Mouse (Mus musculus) olfactory bulb, adult 2 months (tissue): ENCODE data around the gene Gm21312.
"Not testable (repeated sequence)": the region's sequence is repeated elsewhere in the genome, so short reads cannot be mapped to it uniquely, and the experiment has no call there.

ENCODE experiments used
- CTCF ChIP-seq: fragments of 200-500 bp; IDR thresholded peaks from 2 replicates; pipeline ENCODE4 v1.5.1; 2012; ENCODE audit warnings: low read depth, mild to moderate bottlenecking, low read length, moderate library complexity; ENCODE audit not compliant: insufficient read depth
- POLR2A ChIP-seq: fragments of 200-500 bp; IDR thresholded peaks from 2 replicates; pipeline ENCODE4 v1.6.1; 2012; ENCODE audit warnings: mild to moderate bottlenecking, low read depth, low read length, moderate library complexity; ENCODE audit not compliant: insufficient read depth

DNA sequence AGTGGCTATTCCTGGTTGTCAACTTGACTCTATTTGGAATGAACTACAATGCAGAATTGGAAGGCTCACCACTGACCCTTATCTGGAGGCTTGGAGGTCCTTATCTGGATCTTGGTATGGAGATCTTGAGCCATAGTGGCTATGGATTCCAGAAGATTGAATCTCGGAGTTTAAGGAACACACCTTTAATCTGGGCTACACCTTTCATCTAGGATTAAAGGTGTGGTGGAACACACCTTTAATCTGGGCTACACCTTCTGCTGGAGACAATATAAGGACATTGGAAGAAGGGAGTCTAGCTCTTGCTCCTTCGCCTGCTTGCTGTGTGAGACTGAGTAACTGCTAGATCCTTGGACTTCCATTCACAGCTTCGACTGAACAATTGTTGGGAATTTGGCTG is 25.6 kb upstream of the Gm21312 start, which contains the start of gene Gm6763:
- not testable (repeated sequence) for TF ChIP-seq CTCF, POLR2A
